Mouse (Mus musculus): ENCODE measurements around the gene Gm13278.
"Not testable (repeated sequence)": the region's sequence is repeated elsewhere in the genome, so short reads cannot be mapped to it uniquely, and the experiment has no call there.

Gene Gm13278

GRCm38 (mm10) chr4:88793936-88794675 lies 2.8 kb downstream of the Gm13278 start, which contains the start of gene Gm13275:
Gene Gm13275, plus strand, starts transcription at chr4:88794487.
- DNase-seq = peak; percentile 22

- DNase-seq = not testable (repeated sequence)
Measured at GRCm38 (mm10) chr4:88797097-88797496, 5.7 kb downstream of the Gm13278 start, which contains the start of gene Gm13279. Gene Gm13279, plus strand, starts transcription at chr4:88797397.

GRCm38 (mm10) chr4:88799365-88799764 lies 8.0 kb downstream of the Gm13278 start, which contains the start of gene Gm13285:
Gene Gm13285, plus strand, starts transcription at chr4:88799665.
- not testable (repeated sequence) for DNase-seq

- DNase-seq = not testable (repeated sequence)
Measured at GRCm38 (mm10) chr4:88802954-88803353, 11.6 kb downstream of the Gm13278 start, which contains the start of gene Gm13287. Gene Gm13287, plus strand, starts transcription at chr4:88803254.

- DNase-seq = not testable (repeated sequence)
Measured at GRCm38 (mm10) chr4:88805231-88805630, 13.9 kb downstream of the Gm13278 start, which contains the start of gene Gm13288. Gene Gm13288, plus strand, starts transcription at chr4:88805531.

GRCm38 (mm10) chr4:88805761-88806160 lies 14.4 kb downstream of the Gm13278 start:
- not testable (repeated sequence) for DNase-seq

GRCm38 (mm10) chr4:88815928-88816327 lies 24.6 kb downstream of the Gm13278 start, which contains the start of gene Ifna7:
Gene Ifna7, plus strand, starts transcription at chr4:88816228.
- DNase-seq = no peak

GRCm38 (mm10) chr4:88819659-88820058 lies 28.3 kb downstream of the Gm13278 start, which contains the start of gene Ifna11:
Gene Ifna11, plus strand, starts transcription at chr4:88819959.
- no peak for DNase-seq

GRCm38 (mm10) chr4:88822995-88823394 lies 31.6 kb downstream of the Gm13278 start:
- DNase-seq = peak; percentile 21

- DNase-seq = not testable (repeated sequence)
Measured at GRCm38 (mm10) chr4:88827116-88827515, 35.8 kb downstream of the Gm13278 start, which contains the start of gene Ifna6. Gene Ifna6, plus strand, starts transcription at chr4:88827416.

- DNase-seq = peak; percentile 53
Measured at GRCm38 (mm10) chr4:88830523-88830922, 39.2 kb downstream of the Gm13278 start.

GRCm38 (mm10) chr4:88835225-88835624 lies 43.9 kb downstream of the Gm13278 start, which contains the start of gene Ifna5:
Gene Ifna5, plus strand, starts transcription at chr4:88835525.
- not testable (repeated sequence) for DNase-seq

GRCm38 (mm10) chr4:88838828-88839227 lies 47.5 kb downstream of the Gm13278 start:
- peak; percentile 12 for DNase-seq

GRCm38 (mm10) chr4:88840058-88840457 lies 48.7 kb downstream of the Gm13278 start:
- DNase-seq = no peak

GRCm38 (mm10) chr4:88841438-88841911 lies 50.1 kb downstream of the Gm13278 start, which contains the start of gene Ifna4:
Gene Ifna4, plus strand, starts transcription at chr4:88841861.
- DNase-seq = no peak
